Mouse (Mus musculus): ENCODE results near the gene Usp6nl. TPM values are rescaled to one million over a fixed set of nuclear protein-coding genes. Genes with fewer than 3 reads are reported as not detected.
A peak's percentile ranks its signal among the peaks of the same experiment; 100 is the strongest.

Gene Usp6nl
- polyA plus RNA-seq, 1 experiment from 2014 or later = 9.5 TPM

DNA sequence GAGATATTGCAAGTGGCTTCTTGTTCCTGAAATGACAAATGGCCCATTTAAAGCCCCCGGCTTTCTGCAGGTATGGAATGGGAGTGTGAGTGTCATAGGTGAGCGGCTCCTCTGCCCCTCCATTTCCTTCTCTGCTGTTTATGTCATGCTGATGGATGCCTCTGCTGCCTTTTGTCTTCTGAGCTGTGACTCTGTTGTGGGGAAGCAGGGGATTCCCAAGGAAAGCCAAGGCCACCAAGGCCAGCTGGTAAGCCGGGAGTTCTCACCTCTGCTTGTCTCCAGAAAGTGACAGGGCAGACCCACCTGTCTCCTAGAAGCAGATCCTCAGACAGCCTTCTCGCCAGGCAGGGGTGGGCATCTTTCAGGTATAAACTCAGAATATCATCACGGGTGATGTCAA is 157.2 kb downstream of the Usp6nl start:
- no peak for ATAC-seq (ENCODE audit: low read depth)
- Histone ChIP-seq H3K4me1 (replicated peaks; ENCODE audit: control insufficient read depth, insufficient read depth, low read length) (peaks cover 40% of the 10 kb centered on the region), H3K4me3 (ENCODE audit: low read length) (no peak overlapping the region), H3K27ac (ENCODE audit: low read length) (peak overlapping the region; percentile 96), H3K9me3 (ENCODE audit: control insufficient read depth, low read length) (0 out of 2 replicates have a peak, but pooled peaks cover 2% of the 10 kb centered on the region), H3K9ac (ENCODE audit: low read length) (no peak overlapping the region), H3K27me3 (ENCODE audit: control insufficient read depth, insufficient read depth, low read depth, low read length) (no peaks in the 10 kb centered on the region), H3K4me2 (ENCODE audit: low read depth, low read length) (no peak overlapping the region), H3K36me3 (ENCODE audit: control insufficient read depth, insufficient read depth, low read length) (no peaks in the 10 kb centered on the region)
- WGBS = 58% methylated on average over 5 of the region's 5 CpGs

DNA sequence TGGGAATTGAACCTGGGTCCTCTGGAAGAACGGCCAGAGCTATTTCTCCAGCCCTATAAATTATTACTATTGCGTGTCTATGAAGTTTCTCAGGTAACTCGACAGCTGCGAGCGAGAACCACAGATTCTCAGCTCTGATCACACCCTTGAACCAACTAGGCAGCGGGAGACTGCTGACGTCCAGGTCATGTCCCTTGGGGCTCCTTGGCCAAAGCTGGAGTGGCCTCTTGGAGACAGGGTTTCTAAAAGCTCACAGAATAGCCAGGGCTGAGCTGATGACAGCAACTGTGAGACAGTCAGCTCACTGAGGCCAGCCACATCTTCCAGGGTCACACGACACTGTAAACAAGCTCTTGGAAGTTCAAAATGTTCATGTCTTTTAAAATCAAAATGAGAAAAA is 159.5 kb downstream of the Usp6nl start:
- Histone ChIP-seq H3K36me3 (ENCODE audit: control insufficient read depth, insufficient read depth, low read length) (no peaks in the 10 kb centered on the region), H3K9ac (ENCODE audit: low read length) (no peak overlapping the region), H3K4me3 (ENCODE audit: low read length) (no peak overlapping the region), H3K4me2 (ENCODE audit: low read depth, low read length) (no peak overlapping the region), H3K4me1 (replicated peaks; ENCODE audit: control insufficient read depth, insufficient read depth, low read length) (peaks cover 40% of the 10 kb centered on the region), H3K27me3 (ENCODE audit: control insufficient read depth, insufficient read depth, low read depth, low read length) (no peaks in the 10 kb centered on the region), H3K27ac (ENCODE audit: low read length) (no peak overlapping the region), H3K9me3 (ENCODE audit: control insufficient read depth, low read length) (no peaks in the 10 kb centered on the region)
- WGBS = 84% methylated on average over 8 of the region's 8 CpGs
- no peak for ATAC-seq (ENCODE audit: low read depth)

DNA sequence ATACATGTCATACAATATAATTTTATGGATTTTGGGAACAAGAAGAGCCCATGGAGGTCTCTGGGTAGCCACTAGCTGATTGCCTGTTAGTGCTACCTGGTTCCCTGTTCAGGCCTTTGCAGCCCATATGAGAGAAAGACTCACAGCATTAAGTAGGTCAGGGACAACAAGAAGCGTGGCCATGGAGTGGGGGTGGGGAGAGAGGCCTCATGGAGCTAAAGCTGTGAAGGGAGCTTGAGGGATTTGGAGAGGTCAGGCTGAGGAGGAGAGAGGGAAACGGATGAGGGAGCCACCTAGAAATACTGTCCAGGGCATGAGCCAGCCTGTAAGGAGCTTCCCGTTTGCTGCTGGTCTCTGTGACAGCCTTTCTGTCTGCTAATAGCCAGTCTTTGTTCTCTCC is 159.9 kb downstream of the Usp6nl start:
- H3K27me3 ChIP-seq (ENCODE audit: control insufficient read depth, insufficient read depth, low read depth, low read length) = no peaks in the 10 kb centered on the region
- no peak overlapping the region for H3K4me2 ChIP-seq (ENCODE audit: low read depth, low read length)
- H3K9me3 ChIP-seq (ENCODE audit: control insufficient read depth, low read length) = no peaks in the 10 kb centered on the region
- H3K9ac ChIP-seq (ENCODE audit: low read length) = no peak overlapping the region
- H3K27ac ChIP-seq (ENCODE audit: low read length) = 0 out of 2 replicates have a peak overlapping the region, but pooled peaks have one; percentile 12
- H3K36me3 ChIP-seq (ENCODE audit: control insufficient read depth, insufficient read depth, low read length) = no peaks in the 10 kb centered on the region
- H3K4me3 ChIP-seq (ENCODE audit: low read length) = no peak overlapping the region
- 51% methylated on average over 3 of the region's 3 CpGs for WGBS
- H3K4me1 ChIP-seq (replicated peaks; ENCODE audit: control insufficient read depth, insufficient read depth, low read length) = peaks cover 40% of the 10 kb centered on the region
- no peak for ATAC-seq (ENCODE audit: low read depth)

DNA sequence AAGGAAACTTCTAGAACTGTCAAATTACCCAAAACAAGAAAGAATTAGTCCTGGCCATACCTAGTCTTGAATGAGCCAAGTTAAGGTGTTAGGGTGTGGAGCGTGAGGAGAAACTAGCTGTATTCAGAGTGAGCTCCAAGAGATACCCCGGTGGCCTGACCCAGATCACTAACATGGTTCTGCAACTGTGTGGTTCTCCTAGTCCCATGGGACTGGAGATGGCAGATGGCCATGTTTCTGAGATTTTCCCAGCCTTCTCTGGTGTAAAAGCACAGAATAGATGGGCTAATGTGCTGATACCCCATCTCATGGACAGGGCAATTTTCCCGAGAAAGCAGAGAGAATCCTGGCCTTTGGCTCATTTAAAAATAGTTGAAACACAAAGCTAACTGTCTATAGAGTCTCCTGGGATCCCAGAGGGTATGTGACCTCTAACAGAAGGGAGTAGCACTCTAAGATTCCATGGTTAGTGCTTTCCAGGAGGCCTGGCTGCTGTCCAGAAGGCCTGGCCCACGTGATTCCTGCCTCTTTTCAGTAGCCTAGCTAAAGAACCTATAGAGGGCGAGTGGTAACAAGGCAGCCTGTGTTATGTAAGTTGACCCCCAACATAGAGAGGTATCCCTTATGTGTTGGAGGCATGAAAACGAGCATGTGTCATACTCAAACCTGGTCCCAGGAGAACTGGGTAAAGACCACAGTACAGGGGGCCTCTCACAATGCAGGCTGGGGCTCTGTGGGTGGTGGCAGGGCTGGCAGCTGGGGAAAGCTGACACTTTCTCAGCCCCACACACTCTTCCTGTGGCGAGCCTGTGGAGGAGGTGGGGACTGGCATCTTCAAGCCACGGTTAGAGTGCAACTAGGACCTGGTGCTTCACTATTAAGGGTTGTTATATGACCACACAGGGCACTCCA is 160.9 kb downstream of the Usp6nl start:
- peak overlapping the region; percentile 41 for H3K27ac ChIP-seq (ENCODE audit: low read length)
- peaks cover 35% of the 10 kb centered on the region for H3K4me1 ChIP-seq (replicated peaks; ENCODE audit: control insufficient read depth, insufficient read depth, low read length)
- no peak overlapping the region for H3K4me3 ChIP-seq (ENCODE audit: low read length)
- H3K36me3 ChIP-seq (ENCODE audit: control insufficient read depth, insufficient read depth, low read length) = no peaks in the 10 kb centered on the region
- H3K27me3 ChIP-seq (ENCODE audit: control insufficient read depth, insufficient read depth, low read depth, low read length) = no peaks in the 10 kb centered on the region
- no peak overlapping the region for H3K4me2 ChIP-seq (ENCODE audit: low read depth, low read length)
- peak; percentile 69 for ATAC-seq (ENCODE audit: low read depth)
- WGBS = 26% methylated on average over 8 of the region's 8 CpGs
- no peaks in the 10 kb centered on the region for H3K9me3 ChIP-seq (ENCODE audit: control insufficient read depth, low read length)
- no peak overlapping the region for H3K9ac ChIP-seq (ENCODE audit: low read length)

DNA sequence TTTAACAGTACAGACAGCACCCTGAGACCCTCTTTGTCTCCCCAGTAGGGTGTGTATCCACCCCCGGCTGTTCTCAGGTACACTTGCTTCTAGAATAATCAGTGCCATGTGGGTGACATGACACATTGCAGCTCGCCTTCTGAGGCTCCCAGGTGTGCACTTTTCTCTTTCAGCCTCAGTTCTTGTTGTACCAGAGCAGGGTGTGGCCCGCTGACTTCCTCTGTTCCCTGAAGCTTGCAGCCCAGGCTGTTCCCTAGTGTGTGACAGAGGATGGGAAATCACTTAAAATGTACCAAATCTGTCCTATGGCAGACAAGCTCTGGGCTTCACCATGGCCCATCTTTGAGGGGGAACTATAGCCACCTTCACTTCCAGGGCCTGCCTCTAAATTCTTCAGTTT is 161.7 kb downstream of the Usp6nl start:
- no peaks in the 10 kb centered on the region for H3K36me3 ChIP-seq (ENCODE audit: control insufficient read depth, insufficient read depth, low read length)
- peak overlapping the region; percentile 41; the same call in 1 of the 2 replicates for H3K27ac ChIP-seq (ENCODE audit: low read length)
- peak; percentile 1; the same call in 1 of the 2 replicates for ATAC-seq (ENCODE audit: low read depth)
- H3K9ac ChIP-seq (ENCODE audit: low read length) = no peak overlapping the region
- no peak overlapping the region for H3K4me3 ChIP-seq (ENCODE audit: low read length)
- no peak overlapping the region for H3K4me2 ChIP-seq (ENCODE audit: low read depth, low read length)
- WGBS = 63% methylated on average over 3 of the region's 3 CpGs
- no peaks in the 10 kb centered on the region for H3K9me3 ChIP-seq (ENCODE audit: control insufficient read depth, low read length)
- H3K4me1 ChIP-seq (replicated peaks; ENCODE audit: control insufficient read depth, insufficient read depth, low read length) = peaks cover 27% of the 10 kb centered on the region
- no peaks in the 10 kb centered on the region for H3K27me3 ChIP-seq (ENCODE audit: control insufficient read depth, insufficient read depth, low read depth, low read length)

DNA sequence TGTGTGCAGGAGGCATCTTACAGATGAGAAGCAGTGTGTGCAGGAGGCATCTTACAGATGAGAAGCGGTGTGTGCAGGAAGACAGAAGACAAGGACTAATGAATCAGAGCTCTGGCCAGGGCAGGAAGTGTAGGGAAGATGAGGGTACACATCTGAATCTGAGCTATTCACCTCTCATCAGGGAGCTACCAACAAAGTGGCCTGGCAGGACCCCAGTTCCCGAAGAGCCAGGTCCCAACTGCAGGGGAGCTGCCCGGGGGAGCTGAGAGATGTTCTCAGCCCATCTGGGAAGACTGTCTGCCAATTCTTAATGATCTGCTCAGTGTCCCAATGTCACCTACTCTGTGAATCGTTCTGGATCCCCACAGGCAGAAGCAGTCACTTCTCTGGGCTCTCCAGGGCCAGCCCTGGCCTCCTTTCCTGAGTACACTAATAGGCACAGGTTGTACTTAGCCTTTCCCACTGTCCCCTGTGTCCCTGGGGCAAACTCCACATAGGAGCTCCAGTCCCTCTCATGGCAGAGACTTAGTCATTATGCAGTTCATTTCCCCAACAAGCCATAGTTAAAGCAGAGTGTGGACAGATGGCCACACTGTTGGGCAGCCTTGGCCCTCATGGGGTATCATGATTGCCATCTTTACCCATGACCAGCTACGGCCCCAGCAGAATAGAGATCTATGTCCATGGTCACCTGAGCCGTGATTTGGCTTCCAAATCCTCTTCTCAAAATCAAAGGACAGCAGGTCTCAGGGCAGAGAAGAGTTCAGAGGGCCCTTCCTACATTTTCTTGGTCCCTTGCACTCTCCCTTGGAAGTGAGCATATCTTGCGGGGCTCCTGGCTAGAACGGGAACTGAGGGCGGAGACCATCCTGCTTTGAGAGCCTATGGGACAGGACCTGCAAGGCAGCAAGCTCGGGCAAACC is 165.4 kb downstream of the Usp6nl start:
- H3K9me3 ChIP-seq (ENCODE audit: control insufficient read depth, low read length) = no peaks in the 10 kb centered on the region
- no peaks in the 10 kb centered on the region for H3K27me3 ChIP-seq (ENCODE audit: control insufficient read depth, insufficient read depth, low read depth, low read length)
- no peaks in the 10 kb centered on the region for H3K36me3 ChIP-seq (ENCODE audit: control insufficient read depth, insufficient read depth, low read length)
- H3K4me3 ChIP-seq (ENCODE audit: low read length) = no peak overlapping the region
- H3K9ac ChIP-seq (ENCODE audit: low read length) = no peak overlapping the region
- ATAC-seq (ENCODE audit: low read depth) = no peak
- peaks cover 17% of the 10 kb centered on the region for H3K4me1 ChIP-seq (replicated peaks; ENCODE audit: control insufficient read depth, insufficient read depth, low read length)
- no peak overlapping the region for H3K27ac ChIP-seq (ENCODE audit: low read length)
- H3K4me2 ChIP-seq (ENCODE audit: low read depth, low read length) = no peak overlapping the region
- 72% methylated on average over 10 of the region's 10 CpGs for WGBS

DNA sequence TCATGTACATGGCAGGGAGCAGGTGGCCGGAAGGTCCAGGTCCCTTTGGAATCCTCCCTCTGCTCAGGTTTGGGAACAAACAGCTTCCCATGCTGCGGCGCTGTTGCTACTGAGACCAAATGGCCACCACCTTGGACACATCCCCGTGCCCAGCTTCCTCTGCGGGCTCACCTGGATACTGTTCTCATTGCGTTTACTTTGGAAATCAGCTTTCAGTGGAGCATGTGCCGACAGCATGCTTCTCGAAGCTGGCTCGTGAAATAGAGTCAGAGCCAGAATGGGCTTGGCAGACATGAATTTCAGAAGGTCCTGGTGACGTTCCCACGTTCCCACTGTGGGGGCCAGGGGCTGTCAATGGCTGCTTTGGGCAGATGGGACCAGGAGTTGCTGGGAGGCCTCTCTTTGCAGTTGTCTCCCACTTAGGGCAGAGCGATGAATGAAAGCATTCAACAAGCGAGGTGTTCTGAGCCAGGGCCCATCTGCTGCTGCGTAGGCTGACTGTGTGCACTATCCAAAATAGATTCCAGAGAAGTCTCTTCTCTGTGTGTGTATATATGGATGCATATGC is 166.1 kb downstream of the Usp6nl start:
- no peak for ATAC-seq (ENCODE audit: low read depth)
- H3K36me3 ChIP-seq (ENCODE audit: control insufficient read depth, insufficient read depth, low read length) = no peaks in the 10 kb centered on the region
- WGBS = 73% methylated on average over 14 of the region's 14 CpGs
- H3K4me2 ChIP-seq (ENCODE audit: low read depth, low read length) = no peak overlapping the region
- no peak overlapping the region for H3K9ac ChIP-seq (ENCODE audit: low read length)
- H3K4me1 ChIP-seq (replicated peaks; ENCODE audit: control insufficient read depth, insufficient read depth, low read length) = peaks cover 9% of the 10 kb centered on the region
- no peaks in the 10 kb centered on the region for H3K27me3 ChIP-seq (ENCODE audit: control insufficient read depth, insufficient read depth, low read depth, low read length)
- no peak overlapping the region for H3K27ac ChIP-seq (ENCODE audit: low read length)
- H3K4me3 ChIP-seq (ENCODE audit: low read length) = no peak overlapping the region
- no peaks in the 10 kb centered on the region for H3K9me3 ChIP-seq (ENCODE audit: control insufficient read depth, low read length)

DNA sequence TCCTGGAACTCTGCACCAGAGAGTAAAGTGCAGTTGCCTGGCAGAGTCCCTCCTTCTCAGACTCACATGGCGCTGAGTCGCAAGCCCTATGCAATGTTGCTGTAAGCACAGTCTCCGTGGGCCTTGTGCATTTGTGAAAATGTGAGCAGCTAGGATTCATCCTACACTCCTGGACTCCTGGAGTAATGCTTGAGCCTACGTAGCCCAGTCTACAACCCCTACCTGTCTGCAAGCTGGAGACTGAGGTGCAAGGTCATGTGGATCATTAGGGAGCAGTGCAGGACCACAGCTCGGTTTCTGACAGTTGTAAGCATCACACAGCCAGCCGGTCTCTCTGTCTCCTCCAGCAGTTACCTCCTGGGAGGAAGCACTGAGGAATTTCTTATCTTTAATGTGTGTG is 167.6 kb downstream of the Usp6nl start:
- no peak overlapping the region for H3K27ac ChIP-seq (ENCODE audit: low read length)
- no peaks in the 10 kb centered on the region for H3K9me3 ChIP-seq (ENCODE audit: control insufficient read depth, low read length)
- H3K4me1 ChIP-seq (replicated peaks; ENCODE audit: control insufficient read depth, insufficient read depth, low read length) = no peaks in the 10 kb centered on the region
- no peaks in the 10 kb centered on the region for H3K36me3 ChIP-seq (ENCODE audit: control insufficient read depth, insufficient read depth, low read length)
- no peaks in the 10 kb centered on the region for H3K27me3 ChIP-seq (ENCODE audit: control insufficient read depth, insufficient read depth, low read depth, low read length)
- H3K4me3 ChIP-seq (ENCODE audit: low read length) = no peak overlapping the region
- no peak for ATAC-seq (ENCODE audit: low read depth)
- no peak overlapping the region for H3K4me2 ChIP-seq (ENCODE audit: low read depth, low read length)
- WGBS = 86% methylated on average over 6 of the region's 6 CpGs
- no peak overlapping the region for H3K9ac ChIP-seq (ENCODE audit: low read length)

DNA sequence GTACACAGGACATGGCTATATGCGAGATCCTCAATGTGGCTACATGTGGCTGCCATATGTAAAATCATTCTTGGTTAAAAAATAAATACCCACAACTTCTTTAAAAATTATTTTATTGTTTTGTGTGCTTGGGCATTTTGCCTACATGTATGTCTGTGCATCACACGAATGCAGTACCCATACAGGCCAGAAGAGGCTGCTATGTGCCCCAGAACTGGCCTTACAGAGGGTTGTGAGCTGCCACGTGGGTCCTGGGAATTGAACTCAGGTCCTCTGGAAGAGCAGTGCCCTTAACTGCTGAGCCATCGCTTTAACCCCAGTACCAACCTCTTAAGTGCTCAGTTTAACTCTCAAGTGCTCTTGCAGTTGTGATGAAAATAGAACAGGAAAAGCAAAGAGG is 168.4 kb downstream of the Usp6nl start:
- H3K4me3 ChIP-seq (ENCODE audit: low read length) = no peak overlapping the region
- no peaks in the 10 kb centered on the region for H3K27me3 ChIP-seq (ENCODE audit: control insufficient read depth, insufficient read depth, low read depth, low read length)
- H3K4me2 ChIP-seq (ENCODE audit: low read depth, low read length) = no peak overlapping the region
- no peaks in the 10 kb centered on the region for H3K36me3 ChIP-seq (ENCODE audit: control insufficient read depth, insufficient read depth, low read length)
- no peak overlapping the region for H3K9ac ChIP-seq (ENCODE audit: low read length)
- no peaks in the 10 kb centered on the region for H3K4me1 ChIP-seq (replicated peaks; ENCODE audit: control insufficient read depth, insufficient read depth, low read length)
- ATAC-seq (ENCODE audit: low read depth) = no peak
- H3K27ac ChIP-seq (ENCODE audit: low read length) = no peak overlapping the region
- 71% methylated on average over 4 of the region's 4 CpGs for WGBS
- no peaks in the 10 kb centered on the region for H3K9me3 ChIP-seq (ENCODE audit: control insufficient read depth, low read length)

Measured in lung, embryonic 16.5 days (tissue).